Mouse (Mus musculus) effector memory CD4-positive, alpha-beta T cell, adult 5 months (primary cell): ENCODE results near the gene Tmem47. TPM values are rescaled to one million over a fixed set of nuclear protein-coding genes. Genes with fewer than 3 reads are reported as not detected.

Experiments
- polyA plus RNA-seq: library from polyadenylated mRNA; unstranded; fragments of 100-300 nt; shearing (Covaris generic); gene quantifications from one replicate; pipeline ENCODE4 v1.2.1, GENCODE M21; 2017

The Tmem47 gene
- polyA plus RNA-seq = not detected

GRCm38 (mm10) chrX:81070210-81070803, at the start of gene Tmem47:
Gene Tmem47, plus strand, starts transcription at chrX:81070698.

